1 mouse cellular context compared by ENCODE assay signal in the genomic region with DNA sequence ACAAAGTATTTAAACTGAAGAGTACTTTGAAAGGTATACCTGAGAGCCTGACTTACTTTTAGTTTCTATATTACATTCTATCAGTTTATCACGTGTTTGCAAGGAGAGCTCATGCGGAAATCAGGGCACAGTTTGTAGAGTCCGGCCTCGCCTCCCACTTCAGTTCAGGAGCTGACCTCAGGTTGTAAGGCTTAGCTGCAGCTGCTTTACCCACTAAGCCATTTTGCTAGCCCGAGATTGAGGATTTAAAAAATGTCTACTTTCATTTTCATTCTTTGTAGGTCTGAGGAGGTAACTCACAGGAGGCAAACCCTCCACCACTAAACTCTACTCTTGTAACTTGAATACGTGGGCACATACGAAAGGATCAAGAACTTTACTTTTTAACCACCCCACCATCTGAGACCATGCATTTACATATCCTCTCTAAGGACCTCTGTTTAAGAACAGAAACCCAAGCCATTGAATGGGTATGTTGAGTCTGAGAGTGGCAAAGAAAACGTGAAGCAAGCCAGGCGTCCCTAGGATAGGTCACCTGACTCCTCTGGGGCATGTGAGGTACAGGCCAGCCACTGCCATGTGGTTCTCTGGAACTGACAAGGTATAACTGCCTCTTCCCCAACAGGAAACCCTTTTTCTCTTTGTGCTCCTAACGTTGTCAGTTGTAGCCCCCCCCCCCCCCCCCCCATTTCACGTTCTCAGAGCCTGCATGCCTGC.
TF ChIP-seq lines count a peak whose summit lies in the region.

No protein-coding gene starts in this region.

TF ChIP-seq in CH12.LX, 34 proteins besides CTCF, POLR2A, EP300 and RAD21 (continued from another document):
- no peak for TF ChIP-seq MAFK (IDR thresholded peaks at IDR 0.05; ENCODE audit: insufficient replicate concordance, low read length)
- TF ChIP-seq MYC (IDR thresholded peaks at IDR 0.05; ENCODE audit: low read depth, low read length), result 0 out of 2 replicates have a peak, but pooled peaks have one; percentile 33
- no peak for TF ChIP-seq TCF12 (IDR thresholded peaks at IDR 0.05; ENCODE audit: low read depth, low read length)
- TF ChIP-seq IRF4 (IDR thresholded peaks at IDR 0.05; ENCODE audit: low read depth, low read length), result no peak
- TF ChIP-seq TBP (conservative IDR thresholded peaks at IDR 0.05; ENCODE audit: low read depth, low read length), result no peak
- peak; percentile 38; the same call in 1 of the 2 replicates for TF ChIP-seq ETS1 (conservative IDR thresholded peaks at IDR 0.05; ENCODE audit: low read depth, low read length)
- no peak for TF ChIP-seq ZC3H11A (IDR thresholded peaks at IDR 0.05; ENCODE audit: low read depth, low read length)
- TF ChIP-seq SMC3 (IDR thresholded peaks at IDR 0.05; ENCODE audit: low read depth, low read length), result no peak
- TF ChIP-seq RCOR1 (conservative IDR thresholded peaks at IDR 0.05; ENCODE audit: low read depth, low read length), result no peak
- TF ChIP-seq PAX5 (IDR thresholded peaks at IDR 0.05; ENCODE audit: low read length), result no peak
- no peak for TF ChIP-seq ZMIZ1 (IDR thresholded peaks at IDR 0.05; ENCODE audit: low read depth, low read length)
- TF ChIP-seq USF1 (IDR thresholded peaks at IDR 0.05; ENCODE audit: low read depth, low read length), result peak; percentile 48
- TF ChIP-seq JUN (IDR thresholded peaks at IDR 0.05; ENCODE audit: insufficient read depth, low read depth, low read length), result no peak
- TF ChIP-seq BHLHE40 (IDR thresholded peaks at IDR 0.05; ENCODE audit: low read depth, low read length), result peak; percentile 93
- no peak for TF ChIP-seq NELFE (IDR thresholded peaks at IDR 0.05; ENCODE audit: low read depth, low read length)
- no peak for TF ChIP-seq GABPA (IDR thresholded peaks at IDR 0.05; ENCODE audit: insufficient replicate concordance, low read depth, low read length)
- TF ChIP-seq JUND (conservative IDR thresholded peaks at IDR 0.05; ENCODE audit: low read depth, low read length), result no peak
- TF ChIP-seq MEF2A (IDR thresholded peaks at IDR 0.05; ENCODE audit: borderline replicate concordance, low read depth, low read length), result no peak
- peak; percentile 35 for TF ChIP-seq USF2 (conservative IDR thresholded peaks at IDR 0.05; ENCODE audit: low read depth, low read length)
- no peak for TF ChIP-seq MAZ (IDR thresholded peaks at IDR 0.05; ENCODE audit: low read depth, low read length)
- no peak for TF ChIP-seq KAT2A (IDR thresholded peaks at IDR 0.05; ENCODE audit: insufficient replicate concordance, low read length)
- no peak for TF ChIP-seq CHD2 (IDR thresholded peaks at IDR 0.05; ENCODE audit: low read length)
- no peak for TF ChIP-seq CHD1 (IDR thresholded peaks at IDR 0.05; ENCODE audit: low read depth, low read length)
- TF ChIP-seq MAX (IDR thresholded peaks at IDR 0.05; ENCODE audit: low read length), result 0 out of 2 replicates have a peak, but pooled peaks have one; percentile 12
- TF ChIP-seq UBTF (IDR thresholded peaks at IDR 0.05; ENCODE audit: low read depth, low read length), result no peak
- TF ChIP-seq POLR2AphosphoS2 (IDR thresholded peaks at IDR 0.05; ENCODE audit: low read depth, low read length), result no peak
- no peak for TF ChIP-seq SIN3A (IDR thresholded peaks at IDR 0.05; ENCODE audit: low read length)
- TF ChIP-seq ZKSCAN1 (IDR thresholded peaks at IDR 0.05; ENCODE audit: borderline replicate concordance, low read depth, low read length), result no peak
- TF ChIP-seq ZNF384 (IDR thresholded peaks at IDR 0.05; ENCODE audit: low read depth, low read length), result no peak
- TF ChIP-seq NRF1 (IDR thresholded peaks at IDR 0.05; ENCODE audit: low read depth, low read length), result no peak
- no peak; the same call in 1 of the 2 replicates for TF ChIP-seq MXI1 (IDR thresholded peaks at IDR 0.05; ENCODE audit: low read depth, low read length)
